Mouse (Mus musculus): ENCODE data around the gene Sox13.

DNA sequence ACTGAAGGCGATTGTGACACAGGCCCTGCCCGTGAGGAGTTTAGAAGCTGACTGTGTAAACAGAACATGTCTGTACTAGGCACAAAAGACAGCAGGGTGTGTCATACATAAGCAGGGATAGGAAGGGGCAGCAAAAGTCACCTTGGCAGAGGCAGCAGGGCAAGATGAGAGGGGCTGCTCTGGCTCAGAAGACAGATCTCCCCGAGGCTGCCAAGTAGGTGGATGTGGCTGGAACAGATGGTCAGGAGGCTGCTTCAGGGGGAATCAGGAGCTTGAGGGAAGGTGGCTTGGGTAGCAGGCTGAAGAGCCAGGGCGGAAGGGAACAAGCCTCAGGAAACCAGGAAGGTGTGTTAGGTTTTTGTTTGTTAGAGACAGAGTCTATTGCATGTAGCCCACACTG lies 53.8 kb downstream of the Sox13 start:
- no peak for TF ChIP-seq CTCF (IDR thresholded peaks at IDR 0.05; ENCODE audit: low read depth)
- TF ChIP-seq EP300 (IDR thresholded peaks at IDR 0.05; ENCODE audit: low read depth), result no peak

Data from liver, embryonic 14.5 days (tissue).